Mouse (Mus musculus): ENCODE results near the gene Znhit6.

GRCm38 (mm10) chr3:145646009-145646408 is 70.0 kb downstream of the Znhit6 start:
- no peak for TF ChIP-seq CTCF (IDR thresholded peaks at IDR 0.05; ENCODE audit: control insufficient read depth, insufficient read depth, insufficient read length)
- TF ChIP-seq CEBPB (IDR thresholded peaks at IDR 0.05; ENCODE audit: low read depth): no peak
- no peak for TF ChIP-seq MYOD1 (IDR thresholded peaks at IDR 0.05; ENCODE audit: control insufficient read depth, insufficient read length, low read depth)
- TF ChIP-seq MAX (IDR thresholded peaks at IDR 0.05): no peak
- no peak for TF ChIP-seq USF1 (IDR thresholded peaks at IDR 0.05; ENCODE audit: low read depth)
